Mouse (Mus musculus) mouse embryonic stem cell (cell line): ENCODE data around the gene Acot3.
"Not testable (repeated sequence)": the region's sequence is repeated elsewhere in the genome, so short reads cannot be mapped to it uniquely, and the experiment has no call there.

Experiments used
- in situ Hi-C, 2 experiments: fragments of 300-500 bp; cut with MboI; formaldehyde crosslinking; loops; 1 replicate in 1 of 2; 3 replicates in 1 of 2; pipeline ENCODE4 v1.14.3; 2019 to 2020; ENCODE audit warnings: low sequenced_read_pairs in 2 of 2, low pct_unique_long_range_greater_than_20kb in 1 of 2, mixed read lengths in 1 of 2; ENCODE audit not compliant: unreplicated experiment in 1 of 2

The Acot3 gene

GRCm38 (mm10) chr12:84051937-84052474, at the start of gene Acot3:
TSS of gene Acot3 (plus strand) at chr12:84052144.
- in situ Hi-C loops, result loop anchor here (25.0 kb wide), 2 partner anchors 265 to 340 kb away; no protein-coding TSS in a partner anchor

GRCm38 (mm10) chr12:84003866-84004265, 48.1 kb upstream of the Acot3 start:
- in situ Hi-C loops, result no loop called here

- in situ Hi-C loops, result no loop called here
Observed at GRCm38 (mm10) chr12:84008251-84008650, 43.7 kb upstream of the Acot3 start.

- in situ Hi-C loops, result no loop called here
Observed at GRCm38 (mm10) chr12:84008729-84009128, 43.2 kb upstream of the Acot3 start.

- in situ Hi-C loops, result not testable (repeated sequence)
Observed at GRCm38 (mm10) chr12:84009171-84009965, 42.6 kb upstream of the Acot3 start, which contains the start of gene Acot1. TSS of gene Acot1 (plus strand) at chr12:84009490.

GRCm38 (mm10) chr12:84010201-84010600, 41.7 kb upstream of the Acot3 start:
- in situ Hi-C loops, result no loop called here

GRCm38 (mm10) chr12:84011251-84012040, 40.5 kb upstream of the Acot3 start:
- in situ Hi-C loops, result no loop called here

GRCm38 (mm10) chr12:84013130-84013529, 38.8 kb upstream of the Acot3 start:
- in situ Hi-C loops, result no loop called here

GRCm38 (mm10) chr12:84013701-84014100, 38.2 kb upstream of the Acot3 start:
- in situ Hi-C loops, result no loop called here

- in situ Hi-C loops, result not testable (repeated sequence)
Observed at GRCm38 (mm10) chr12:84020528-84020927, 31.4 kb upstream of the Acot3 start.

- in situ Hi-C loops, result not testable (repeated sequence)
Observed at GRCm38 (mm10) chr12:84022266-84022665, 29.7 kb upstream of the Acot3 start.

GRCm38 (mm10) chr12:84023052-84023745, 28.7 kb upstream of the Acot3 start:
- in situ Hi-C loops, result no loop called here

GRCm38 (mm10) chr12:84025888-84026287, 26.1 kb upstream of the Acot3 start:
- in situ Hi-C loops, result no loop called here

GRCm38 (mm10) chr12:84028328-84028727, 23.6 kb upstream of the Acot3 start:
- in situ Hi-C loops, result not testable (repeated sequence)

GRCm38 (mm10) chr12:84029043-84029442, 22.9 kb upstream of the Acot3 start:
- in situ Hi-C loops, result not testable (repeated sequence)

GRCm38 (mm10) chr12:84030659-84031332, 21.1 kb upstream of the Acot3 start:
- in situ Hi-C loops, result no loop called here

GRCm38 (mm10) chr12:84032854-84033253, 19.1 kb upstream of the Acot3 start:
- in situ Hi-C loops, result no loop called here

GRCm38 (mm10) chr12:84033302-84033701, 18.6 kb upstream of the Acot3 start:
- in situ Hi-C loops, result not testable (repeated sequence)
